Mouse (Mus musculus) limb, embryonic 11.5 days (tissue): ENCODE data around the gene Xpr1. TPM values are rescaled to one million over a fixed set of nuclear protein-coding genes. Genes with fewer than 3 reads are reported as not detected.

Experiments
- ATAC-seq: fragments of 200-750 bp; cut with Nextera tagmentation; 2 replicates; pipeline ENCODE4 v1.8.0; 2017; ENCODE audit warnings: low read depth; ENCODE audit not compliant: insufficient number of reproducible peaks, low FRiP score, low TSS enrichment
- DNase-seq: peaks from one replicate; pipeline ENCODE4 v3.0.0-alpha.2; 2015; ENCODE audit warnings: low spot score
- H3K27ac ChIP-seq: fragments of 300-500 bp; sonication (generic); replicated peaks from 2 replicates; pipeline ENCODE4 v1.5.1; 2014; ENCODE audit warnings: low read depth, mild to moderate bottlenecking, low read length
- H3K27me3 ChIP-seq: fragments of 300-500 bp; sonication (generic); 2 replicates; pipeline ENCODE4 v1.6.1; 2014; ENCODE audit warnings: mild to moderate bottlenecking, low read length, mixed read lengths; ENCODE audit not compliant: control insufficient read depth, insufficient read depth
- H3K36me3 ChIP-seq: fragments of 300-500 bp; sonication (generic); 2 replicates; pipeline ENCODE4 v1.6.1; 2014; ENCODE audit warnings: mild to moderate bottlenecking, low read length, moderate library complexity, mixed read lengths; ENCODE audit not compliant: control insufficient read depth, insufficient read depth
- H3K4me1 ChIP-seq: fragments of 300-500 bp; sonication (generic); 2 replicates; pipeline ENCODE4 v1.6.1; 2014; ENCODE audit warnings: low read length, mixed read lengths; ENCODE audit not compliant: control insufficient read depth, insufficient read depth
- H3K4me2 ChIP-seq: fragments of 300-500 bp; sonication (generic); 2 replicates; pipeline ENCODE4 v1.6.1; 2014; ENCODE audit warnings: low read depth, mild to moderate bottlenecking, moderate library complexity; ENCODE audit not compliant: severe bottlenecking
- H3K4me3 ChIP-seq: fragments of 300-500 bp; sonication (generic); 2 replicates; pipeline ENCODE4 v1.5.1; 2014; ENCODE audit warnings: low read depth, low read length
- H3K9ac ChIP-seq: fragments of 300-500 bp; sonication (generic); 2 replicates; pipeline ENCODE4 v1.6.1; 2014; ENCODE audit warnings: mild to moderate bottlenecking, low read length
- H3K9me3 ChIP-seq: fragments of 300-500 bp; sonication (generic); 2 replicates; pipeline ENCODE4 v1.6.1; 2016; ENCODE audit warnings: low read length; ENCODE audit not compliant: control insufficient read depth
- WGBS: fragments of 180-500 bp; shearing (Covaris S2); extraction: QIAGEN DNeasy Blood & Tissue Kit; methylation state at CpG from one replicate; pipeline ENCODE4 v1.1.7; 2014; 5-methylcytosine and 5-hydroxymethylcytosine counted together
- polyA plus RNA-seq: library from polyadenylated mRNA; unstranded; fragments of >200 nt; fragmentation: Nextera tagmentation; extraction: Ambion mirVana; gene quantifications from 2 replicates; pipeline ENCODE4 v1.2.1, GENCODE M21; 2014

Gene Xpr1
- polyA plus RNA-seq, 1 experiment from 2014 or later: 7.1 TPM

DNA sequence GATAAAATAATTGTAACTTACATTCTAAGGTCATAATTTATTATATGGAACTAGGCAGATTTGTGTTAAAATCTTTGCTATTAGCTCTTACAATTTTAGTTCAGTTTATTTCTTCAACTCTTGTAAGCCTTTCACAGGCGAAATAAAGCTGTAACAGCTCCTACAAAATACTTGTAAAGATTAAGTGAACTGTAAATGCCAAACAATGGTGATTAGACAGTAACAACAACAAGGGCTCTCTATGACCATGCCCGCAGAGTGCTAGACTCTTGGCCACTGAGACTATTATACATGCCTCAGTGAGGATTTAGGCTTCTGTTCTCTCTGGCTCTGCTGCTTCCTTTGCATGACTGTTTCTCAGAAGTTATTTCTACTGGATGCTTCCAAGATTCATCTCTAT lies 77.6 kb downstream of the Xpr1 start:
- Histone ChIP-seq H3K4me2 (no peak overlapping the region), H3K36me3 (no peaks in the 10 kb centered on the region), H3K9ac (no peak overlapping the region), H3K27ac (no peak overlapping the region), H3K9me3 (no peaks in the 10 kb centered on the region), H3K4me1 (no peaks in the 10 kb centered on the region), H3K27me3 (no peaks in the 10 kb centered on the region), H3K4me3 (no peak overlapping the region)
- no peak for ATAC-seq
- WGBS: 84% methylated on average over 2 of the region's 2 CpGs
- no peak for DNase-seq

DNA sequence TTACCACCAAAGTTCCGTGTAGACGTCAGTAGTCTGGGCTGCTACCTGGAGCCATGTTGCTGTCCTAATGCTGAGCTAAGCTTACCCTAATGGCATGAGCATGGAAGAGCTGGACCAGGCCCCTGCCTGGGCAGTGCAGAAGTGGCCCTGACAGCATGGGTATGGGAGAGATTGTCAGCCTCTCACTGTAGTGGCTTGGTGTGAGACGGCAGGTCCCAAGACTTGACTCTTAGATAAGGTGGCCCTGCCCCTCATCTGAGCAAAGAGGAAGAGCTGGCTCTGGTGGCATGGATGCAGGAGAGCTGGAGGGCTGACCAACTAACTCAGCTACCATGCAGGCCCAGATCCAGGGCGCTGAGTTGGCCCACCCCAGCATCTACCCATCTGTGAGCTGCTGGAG lies 79.9 kb downstream of the Xpr1 start:
- no peaks in the 10 kb centered on the region for H3K27me3 ChIP-seq
- H3K27ac ChIP-seq: no peak overlapping the region
- DNase-seq: no peak
- 88% methylated on average over 4 of the region's 4 CpGs for WGBS
- no peaks in the 10 kb centered on the region for H3K36me3 ChIP-seq
- H3K4me1 ChIP-seq: no peaks in the 10 kb centered on the region
- no peak overlapping the region for H3K4me2 ChIP-seq
- no peak overlapping the region for H3K4me3 ChIP-seq
- no peak overlapping the region for H3K9ac ChIP-seq
- no peaks in the 10 kb centered on the region for H3K9me3 ChIP-seq
- ATAC-seq: no peak

DNA sequence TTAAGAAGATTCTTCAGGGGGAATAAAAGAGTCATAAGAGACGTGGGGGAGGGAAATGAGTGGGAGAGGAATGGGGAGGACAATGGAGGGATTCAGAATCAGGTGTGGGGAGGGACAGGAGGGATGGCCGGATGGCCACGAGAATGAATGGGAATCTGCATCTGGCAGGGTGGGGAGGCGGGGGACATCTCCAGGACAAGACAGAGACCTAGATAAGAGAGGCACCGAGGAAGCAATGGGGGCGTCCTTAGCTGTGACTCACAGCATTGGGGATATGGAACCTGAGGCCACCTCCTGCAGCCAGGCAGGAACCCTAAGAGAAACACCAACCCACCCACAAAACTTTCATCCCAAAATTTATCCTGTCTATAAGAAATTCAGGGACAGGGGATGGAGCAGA lies 81.3 kb downstream of the Xpr1 start:
- Histone ChIP-seq H3K4me1 (no peaks in the 10 kb centered on the region), H3K27me3 (no peaks in the 10 kb centered on the region), H3K9me3 (no peaks in the 10 kb centered on the region), H3K36me3 (no peaks in the 10 kb centered on the region), H3K4me3 (no peak overlapping the region), H3K27ac (no peak overlapping the region), H3K4me2 (no peak overlapping the region), H3K9ac (no peak overlapping the region)
- ATAC-seq (no peak), DNase-seq (no peak)
- 75% methylated on average over 6 of the region's 6 CpGs for WGBS

DNA sequence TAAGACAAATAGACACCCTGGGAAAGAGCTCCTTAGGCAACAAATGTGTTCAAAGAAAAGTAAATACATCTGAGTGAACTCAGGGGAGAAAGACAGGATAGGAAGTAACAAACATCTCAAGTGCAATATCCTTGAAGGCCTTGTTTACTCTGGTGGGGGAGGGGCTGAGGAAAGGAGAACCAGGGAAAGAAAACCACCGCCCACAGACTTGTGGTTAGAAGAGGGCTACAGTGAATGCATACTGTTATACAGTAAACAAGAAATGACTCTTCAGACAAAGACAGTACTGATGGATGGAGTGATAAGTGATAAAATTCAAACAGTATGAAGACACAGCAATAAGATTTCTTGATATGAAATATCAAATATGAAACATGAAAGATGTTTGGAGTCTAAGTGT lies 95.0 kb downstream of the Xpr1 start:
- no peaks in the 10 kb centered on the region for H3K36me3 ChIP-seq
- no peak overlapping the region for H3K4me2 ChIP-seq
- 85% methylated on average over 1 of the region's 1 CpGs for WGBS
- no peaks in the 10 kb centered on the region for H3K27me3 ChIP-seq
- no peak overlapping the region for H3K27ac ChIP-seq
- ATAC-seq (no peak), DNase-seq (no peak)
- H3K4me1 ChIP-seq: no peaks in the 10 kb centered on the region
- no peak overlapping the region for H3K4me3 ChIP-seq
- no peaks in the 10 kb centered on the region for H3K9me3 ChIP-seq
- H3K9ac ChIP-seq: no peak overlapping the region

DNA sequence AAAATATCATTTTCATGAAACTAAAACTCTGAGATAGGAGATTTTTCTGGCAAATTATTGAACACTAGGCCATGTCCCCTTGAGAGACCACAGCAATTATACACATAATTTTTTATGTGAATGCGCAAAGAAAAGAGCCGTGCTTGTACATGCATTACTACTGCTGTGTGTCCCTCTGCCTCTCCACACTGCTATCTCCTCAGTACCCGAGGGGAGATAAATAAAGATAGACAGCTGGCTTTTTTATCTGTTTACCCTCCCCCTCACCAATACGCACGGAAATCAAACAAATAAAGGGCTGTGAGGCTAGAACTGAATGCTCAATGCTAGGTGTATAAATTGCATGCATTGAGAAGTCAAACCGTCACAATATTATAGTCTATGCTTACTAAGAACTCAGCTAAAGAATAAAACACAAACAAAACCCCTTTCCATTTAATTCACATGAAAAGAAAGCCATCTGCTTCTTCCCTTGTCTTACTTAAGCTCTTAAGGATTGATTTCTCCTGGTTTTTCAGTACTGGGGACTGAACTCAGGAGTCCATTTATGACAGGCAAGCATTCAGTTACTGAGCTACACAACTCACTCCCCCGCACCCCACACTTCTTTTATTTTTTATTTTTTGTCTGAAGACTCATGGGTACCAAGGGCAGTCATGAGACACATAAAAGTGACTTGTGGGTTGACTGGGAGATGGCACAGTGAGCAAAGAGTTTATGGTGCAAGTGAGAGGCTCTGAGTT lies 97.0 kb downstream of the Xpr1 start:
- ATAC-seq (no peak), DNase-seq (no peak)
- Histone ChIP-seq H3K27me3 (no peaks in the 10 kb centered on the region), H3K4me2 (no peak overlapping the region), H3K4me1 (no peaks in the 10 kb centered on the region), H3K4me3 (no peak overlapping the region), H3K27ac (no peak overlapping the region), H3K9me3 (no peaks in the 10 kb centered on the region), H3K9ac (no peak overlapping the region), H3K36me3 (no peaks in the 10 kb centered on the region)
- 82% methylated on average over 7 of the region's 7 CpGs for WGBS

DNA sequence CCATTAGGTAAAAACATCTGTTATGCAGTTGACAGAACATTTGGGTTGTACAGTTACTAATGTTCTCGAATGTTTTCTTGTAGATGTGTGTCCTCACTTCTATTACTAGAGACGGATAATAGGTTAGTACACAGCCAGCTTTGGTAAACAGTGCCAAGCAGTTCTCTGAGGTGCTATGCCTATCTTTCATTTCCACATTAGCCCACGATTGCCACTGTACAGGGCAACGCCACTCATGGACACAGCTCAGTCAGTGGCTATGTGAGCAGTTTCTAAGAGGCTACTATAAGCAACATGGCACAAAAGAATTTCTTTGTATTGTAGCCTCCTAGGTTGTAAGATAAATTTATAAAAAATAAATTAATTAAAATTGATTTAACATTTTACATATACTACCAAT lies 97.7 kb downstream of the Xpr1 start:
- 87% methylated on average over 4 of the region's 4 CpGs for WGBS

DNA sequence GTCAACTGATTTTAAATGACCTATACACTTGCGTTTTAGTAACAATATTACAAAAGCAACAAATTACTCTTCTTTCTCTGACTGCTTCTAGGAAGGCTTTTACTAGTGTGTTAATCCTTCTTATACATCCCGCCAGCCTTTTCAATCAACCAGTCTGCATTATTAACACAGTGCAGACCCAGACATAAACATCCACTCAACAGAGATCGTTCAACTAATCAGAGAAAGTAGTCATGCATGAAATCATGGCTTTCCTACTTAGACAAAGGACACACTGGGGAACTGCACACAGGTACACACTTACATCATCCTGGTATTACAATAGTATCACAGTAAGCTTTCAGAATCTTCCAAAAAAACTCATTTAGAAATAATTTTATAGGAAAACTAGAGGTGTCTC lies 105.5 kb downstream of the Xpr1 start:
- H3K36me3 ChIP-seq: no peaks in the 10 kb centered on the region
- no peak overlapping the region for H3K27ac ChIP-seq
- H3K9ac ChIP-seq: no peak overlapping the region
- no peak overlapping the region for H3K4me3 ChIP-seq
- WGBS: 75% methylated on average over 3 of the region's 3 CpGs
- DNase-seq: no peak
- no peak overlapping the region for H3K4me2 ChIP-seq
- H3K27me3 ChIP-seq: no peaks in the 10 kb centered on the region
- ATAC-seq: no peak
- peaks cover 4% of the 10 kb centered on the region; the same call in 1 of the 2 replicates for H3K4me1 ChIP-seq
- H3K9me3 ChIP-seq: no peaks in the 10 kb centered on the region

More for the DNA sequence above, 97.7 kb downstream of the Xpr1 start:
- no peaks in the 10 kb centered on the region for H3K9me3 ChIP-seq
- ATAC-seq (no peak), DNase-seq (no peak)
- no peaks in the 10 kb centered on the region for H3K27me3 ChIP-seq
- no peak overlapping the region for H3K4me3 ChIP-seq
- H3K4me2 ChIP-seq: no peak overlapping the region
- no peak overlapping the region for H3K9ac ChIP-seq
- H3K4me1 ChIP-seq: no peaks in the 10 kb centered on the region
- H3K27ac ChIP-seq: no peak overlapping the region
- H3K36me3 ChIP-seq: no peaks in the 10 kb centered on the region

DNA sequence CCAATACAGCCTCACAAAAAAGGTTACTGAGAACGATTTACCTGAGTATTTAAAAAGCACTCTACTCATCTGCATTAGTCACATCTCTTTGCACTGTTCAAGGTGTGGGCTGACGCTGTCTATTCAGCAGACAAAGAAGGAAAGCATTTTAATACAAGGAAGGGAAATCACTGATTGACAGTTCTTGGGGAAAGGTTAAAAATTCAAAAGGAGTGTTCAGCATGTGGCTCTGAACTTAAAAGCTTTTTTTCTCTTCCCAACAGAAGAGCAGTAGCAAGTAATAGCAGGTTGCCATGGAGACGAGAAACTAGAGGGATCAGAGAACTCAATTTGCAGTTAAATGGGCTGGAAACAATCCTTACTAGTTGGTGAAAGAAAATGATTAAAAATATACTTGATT lies 110.3 kb downstream of the Xpr1 start:
- ATAC-seq (no peak), DNase-seq (no peak)
- H3K36me3 ChIP-seq: no peaks in the 10 kb centered on the region
- WGBS: 53% methylated on average over 3 of the region's 3 CpGs
- H3K9ac ChIP-seq: no peak overlapping the region
- H3K9me3 ChIP-seq: no peaks in the 10 kb centered on the region
- H3K4me2 ChIP-seq: no peak overlapping the region
- peaks cover 4% of the 10 kb centered on the region; the same call in 1 of the 2 replicates for H3K4me1 ChIP-seq
- no peaks in the 10 kb centered on the region for H3K27me3 ChIP-seq
- H3K27ac ChIP-seq: no peak overlapping the region
- H3K4me3 ChIP-seq: no peak overlapping the region

DNA sequence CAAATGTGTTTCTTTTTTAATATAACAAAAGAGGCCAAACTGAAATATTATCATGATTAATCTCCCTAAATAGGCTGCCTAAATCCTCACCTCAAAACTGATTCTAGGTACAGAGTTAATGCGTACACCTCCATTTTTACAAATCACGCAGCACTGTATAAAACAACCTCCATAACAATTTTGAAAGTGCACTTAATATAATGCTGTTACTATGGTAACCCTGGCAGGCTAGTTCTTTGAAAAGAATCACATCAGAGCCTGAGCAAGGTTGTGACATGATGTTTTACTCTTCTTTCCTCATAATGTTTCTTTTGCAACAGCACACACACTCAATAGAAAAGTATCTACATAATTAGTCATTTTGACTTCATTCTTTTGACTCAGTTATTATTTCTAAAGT lies 113.8 kb downstream of the Xpr1 start:
- H3K36me3 ChIP-seq: no peaks in the 10 kb centered on the region
- H3K27me3 ChIP-seq: no peaks in the 10 kb centered on the region
- no peak overlapping the region for H3K9ac ChIP-seq
- H3K4me1 ChIP-seq: peaks cover 4% of the 10 kb centered on the region; the same call in 1 of the 2 replicates
- H3K9me3 ChIP-seq: no peaks in the 10 kb centered on the region
- DNase-seq (no peak), ATAC-seq (no peak)
- no peak overlapping the region for H3K4me3 ChIP-seq
- H3K27ac ChIP-seq: no peak overlapping the region
- no peak overlapping the region for H3K4me2 ChIP-seq
- WGBS: 90% methylated on average over 2 of the region's 2 CpGs
